Mouse (Mus musculus): Measurements from ENCODE around the gene Ncdn. TPM values are rescaled to one million over a fixed set of nuclear protein-coding genes. Genes with fewer than 3 reads are reported as not detected.
A peak's percentile ranks its signal among the peaks of the same experiment; 100 is the strongest.

The Ncdn gene
- polyA plus RNA-seq, 1 experiment from 2014 or later = 24.5 TPM

DNA sequence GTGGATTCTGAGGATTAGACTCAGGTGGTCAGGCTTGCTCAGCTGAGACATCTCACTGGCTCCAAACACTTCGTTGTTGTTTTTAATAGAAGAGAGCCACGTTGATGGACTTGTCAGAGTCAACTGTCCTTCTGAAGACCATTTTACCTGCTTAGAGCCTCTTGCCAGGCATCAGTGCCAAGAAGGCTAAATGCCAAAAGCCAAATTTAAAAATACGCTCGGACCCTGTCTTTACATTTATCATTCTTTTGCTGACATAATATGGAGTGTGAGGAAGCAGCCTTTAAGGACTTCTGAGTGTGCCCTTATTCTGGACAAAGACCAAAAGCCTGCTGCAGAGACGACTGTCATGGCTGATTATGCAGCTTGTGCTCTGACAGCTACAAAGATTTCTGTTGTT lies 5.1 kb upstream of the Ncdn start:
- WGBS = 88% methylated on average over 5 of the region's 5 CpGs
- no peak overlapping the region for H3K4me3 ChIP-seq (ENCODE audit: low read depth, low read length)

DNA sequence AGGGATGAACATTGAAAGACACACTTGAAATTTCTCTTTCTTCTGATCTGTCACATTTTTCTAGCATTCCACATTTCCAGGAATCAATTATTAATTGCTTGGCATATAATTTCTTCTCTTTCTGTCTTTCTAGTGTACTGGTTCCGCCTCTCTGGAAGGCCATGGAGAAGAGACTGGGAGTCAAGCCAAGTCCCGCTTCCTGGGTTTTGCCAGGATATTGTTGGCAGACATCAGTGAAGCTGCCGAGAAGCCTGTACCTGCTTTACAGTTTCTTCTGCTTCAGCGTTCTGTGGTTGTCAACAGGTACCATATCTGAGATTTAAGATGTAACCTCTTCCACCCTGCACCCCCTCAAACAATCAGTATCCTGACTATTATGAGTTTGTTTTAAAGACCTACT lies 3.5 kb upstream of the Ncdn start:
- Histone ChIP-seq H3K36me3 (ENCODE audit: control insufficient read depth, insufficient read depth, low read length) (no peaks in the 10 kb centered on the region), H3K4me3 (ENCODE audit: low read depth, low read length) (no peak overlapping the region), H3K27me3 (ENCODE audit: control insufficient read depth, insufficient read depth, low read length) (no peaks in the 10 kb centered on the region), H3K4me2 (replicated peaks; ENCODE audit: low read depth, low read length) (no peak overlapping the region), H3K9me3 (ENCODE audit: control insufficient read depth, low read length) (no peaks in the 10 kb centered on the region), H3K9ac (ENCODE audit: low read depth, low read length) (no peak overlapping the region), H3K4me1 (replicated peaks; ENCODE audit: control insufficient read depth, insufficient read depth, low read length) (peaks cover 6% of the 10 kb centered on the region; the same call in 1 of the 2 replicates), H3K27ac (ENCODE audit: low read depth, low read length) (no peak overlapping the region)
- 92% methylated on average over 4 of the region's 4 CpGs for WGBS
- no peak for DNase-seq (ENCODE audit: low spot score)
- ATAC-seq (ENCODE audit: low FRiP score) = no peak

More for the DNA sequence above, 5.1 kb upstream of the Ncdn start:
- ATAC-seq (ENCODE audit: low FRiP score) (no peak), DNase-seq (ENCODE audit: low spot score) (no peak)
- Histone ChIP-seq H3K27me3 (ENCODE audit: control insufficient read depth, insufficient read depth, low read length) (no peaks in the 10 kb centered on the region), H3K4me1 (replicated peaks; ENCODE audit: control insufficient read depth, insufficient read depth, low read length) (0 out of 2 replicates have a peak, but pooled peaks cover 3% of the 10 kb centered on the region), H3K27ac (ENCODE audit: low read depth, low read length) (no peak overlapping the region), H3K9ac (ENCODE audit: low read depth, low read length) (no peak overlapping the region), H3K4me2 (replicated peaks; ENCODE audit: low read depth, low read length) (no peak overlapping the region), H3K36me3 (ENCODE audit: control insufficient read depth, insufficient read depth, low read length) (no peaks in the 10 kb centered on the region), H3K9me3 (ENCODE audit: control insufficient read depth, low read length) (no peaks in the 10 kb centered on the region)

DNA sequence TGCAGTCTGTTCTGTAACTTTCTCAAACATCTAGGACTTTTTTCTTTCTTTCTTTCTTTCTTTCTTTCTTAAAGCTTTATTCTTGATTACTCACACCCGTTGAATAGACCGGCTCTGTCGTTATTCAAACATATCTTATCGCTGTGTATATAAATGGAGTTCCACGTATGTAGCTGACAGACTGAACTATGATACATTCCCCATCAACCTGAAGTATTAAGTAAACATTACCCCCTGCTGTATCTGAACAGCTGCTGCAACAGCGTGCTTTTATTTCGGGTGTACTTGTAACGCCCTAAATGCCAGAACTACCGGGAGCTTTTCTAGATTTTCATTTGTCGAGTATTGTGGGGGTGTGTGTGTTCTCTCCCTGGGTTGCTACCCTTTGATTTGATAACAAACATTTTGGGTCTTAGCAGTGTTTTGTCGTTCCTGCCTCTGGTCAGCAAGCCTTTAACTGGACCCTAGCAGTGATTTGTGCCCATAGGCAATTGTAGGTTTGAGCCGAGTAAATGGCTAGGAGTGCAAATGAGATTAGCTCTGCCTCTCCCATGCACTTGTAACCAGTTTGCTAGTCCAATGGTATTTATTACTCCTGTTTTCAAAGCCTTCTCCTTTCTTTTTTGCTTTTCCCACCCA lies 1.6 kb upstream of the Ncdn start:
- DNase-seq (ENCODE audit: low spot score) = no peak
- Histone ChIP-seq H3K36me3 (ENCODE audit: control insufficient read depth, insufficient read depth, low read length) (no peaks in the 10 kb centered on the region), H3K9ac (ENCODE audit: low read depth, low read length) (no peak overlapping the region), H3K27me3 (ENCODE audit: control insufficient read depth, insufficient read depth, low read length) (no peaks in the 10 kb centered on the region), H3K27ac (ENCODE audit: low read depth, low read length) (no peak overlapping the region), H3K9me3 (ENCODE audit: control insufficient read depth, low read length) (no peaks in the 10 kb centered on the region), H3K4me3 (ENCODE audit: low read depth, low read length) (peak overlapping the region; percentile 66), H3K4me2 (replicated peaks; ENCODE audit: low read depth, low read length) (peak overlapping the region; percentile 94; the same call in 1 of the 2 replicates), H3K4me1 (replicated peaks; ENCODE audit: control insufficient read depth, insufficient read depth, low read length) (peaks cover 9% of the 10 kb centered on the region; the same call in 1 of the 2 replicates)
- 62% methylated on average over 12 of the region's 12 CpGs for WGBS
- no peak for ATAC-seq (ENCODE audit: low FRiP score)

DNA sequence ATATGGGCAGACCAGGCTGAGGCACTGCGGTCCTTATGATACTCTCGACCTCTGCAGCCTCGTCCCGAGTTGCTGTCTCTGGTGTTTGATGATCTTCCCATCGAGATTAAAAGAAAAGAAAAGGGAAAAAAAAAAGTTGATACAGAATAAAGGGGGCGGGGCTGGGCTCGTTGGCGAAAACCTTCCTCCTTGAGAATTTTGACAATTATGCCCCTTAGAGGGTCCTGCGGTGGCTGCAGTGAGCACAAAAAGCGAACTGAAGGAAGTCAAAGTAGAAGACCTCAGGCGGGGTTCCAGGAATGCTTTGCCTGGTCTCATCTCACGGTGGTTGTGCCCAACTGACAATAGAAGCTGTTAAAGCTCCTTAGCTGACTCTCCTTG lies 983 bp upstream of the Ncdn start:
- peak overlapping the region; percentile 94 for H3K27ac ChIP-seq (ENCODE audit: low read depth, low read length)
- H3K36me3 ChIP-seq (ENCODE audit: control insufficient read depth, insufficient read depth, low read length) = no peaks in the 10 kb centered on the region
- peak overlapping the region; percentile 70 for H3K9ac ChIP-seq (ENCODE audit: low read depth, low read length)
- H3K4me3 ChIP-seq (ENCODE audit: low read depth, low read length) = peak overlapping the region; percentile 66
- H3K27me3 ChIP-seq (ENCODE audit: control insufficient read depth, insufficient read depth, low read length) = no peaks in the 10 kb centered on the region
- H3K4me2 ChIP-seq (replicated peaks; ENCODE audit: low read depth, low read length) = peak overlapping the region; percentile 94
- no peak for ATAC-seq (ENCODE audit: low FRiP score)
- WGBS = under 1% methylated on average over 12 of the region's 12 CpGs
- peaks cover 9% of the 10 kb centered on the region; the same call in 1 of the 2 replicates for H3K4me1 ChIP-seq (replicated peaks; ENCODE audit: control insufficient read depth, insufficient read depth, low read length)
- no peak for DNase-seq (ENCODE audit: low spot score)
- H3K9me3 ChIP-seq (ENCODE audit: control insufficient read depth, low read length) = no peaks in the 10 kb centered on the region

DNA sequence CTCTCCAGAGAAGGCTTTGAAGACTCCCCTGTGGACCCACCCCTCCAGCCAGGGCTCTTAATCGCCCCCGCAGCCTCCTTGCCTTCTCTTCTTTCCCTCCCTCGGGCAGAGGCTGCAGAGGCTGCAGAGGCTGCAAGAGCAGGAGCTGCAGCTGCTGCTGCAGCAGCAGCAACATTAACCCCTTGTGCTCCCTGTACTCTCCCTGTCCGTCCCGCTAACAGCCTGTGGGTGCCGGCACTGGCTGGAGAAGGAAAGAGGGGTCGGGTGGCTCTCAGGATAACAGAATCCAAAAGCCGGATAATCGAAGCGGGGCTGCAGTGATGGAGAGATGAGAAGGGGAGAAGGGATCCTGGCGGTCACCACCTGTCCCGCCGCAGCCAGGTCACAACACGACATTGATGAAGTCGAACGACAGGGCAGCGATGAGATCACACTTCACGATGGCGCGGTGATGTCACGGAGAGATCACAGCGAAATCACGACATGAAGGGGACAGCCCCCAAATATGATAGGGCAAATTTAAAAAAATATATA lies 563 bp downstream of the Ncdn start:
- Histone ChIP-seq H3K4me3 (ENCODE audit: low read depth, low read length) (peak overlapping the region; percentile 66), H3K4me2 (replicated peaks; ENCODE audit: low read depth, low read length) (peak overlapping the region; percentile 94), H3K27me3 (ENCODE audit: control insufficient read depth, insufficient read depth, low read length) (no peaks in the 10 kb centered on the region), H3K4me1 (replicated peaks; ENCODE audit: control insufficient read depth, insufficient read depth, low read length) (peaks cover 9% of the 10 kb centered on the region; the same call in 1 of the 2 replicates), H3K36me3 (ENCODE audit: control insufficient read depth, insufficient read depth, low read length) (no peaks in the 10 kb centered on the region), H3K9ac (ENCODE audit: low read depth, low read length) (peak overlapping the region; percentile 61), H3K27ac (ENCODE audit: low read depth, low read length) (peak overlapping the region; percentile 94), H3K9me3 (ENCODE audit: control insufficient read depth, low read length) (no peaks in the 10 kb centered on the region)
- ATAC-seq (ENCODE audit: low FRiP score) (peak; percentile 12), DNase-seq (ENCODE audit: low spot score) (peak; percentile 72)
- under 1% methylated on average over 23 of the region's 23 CpGs for WGBS

DNA sequence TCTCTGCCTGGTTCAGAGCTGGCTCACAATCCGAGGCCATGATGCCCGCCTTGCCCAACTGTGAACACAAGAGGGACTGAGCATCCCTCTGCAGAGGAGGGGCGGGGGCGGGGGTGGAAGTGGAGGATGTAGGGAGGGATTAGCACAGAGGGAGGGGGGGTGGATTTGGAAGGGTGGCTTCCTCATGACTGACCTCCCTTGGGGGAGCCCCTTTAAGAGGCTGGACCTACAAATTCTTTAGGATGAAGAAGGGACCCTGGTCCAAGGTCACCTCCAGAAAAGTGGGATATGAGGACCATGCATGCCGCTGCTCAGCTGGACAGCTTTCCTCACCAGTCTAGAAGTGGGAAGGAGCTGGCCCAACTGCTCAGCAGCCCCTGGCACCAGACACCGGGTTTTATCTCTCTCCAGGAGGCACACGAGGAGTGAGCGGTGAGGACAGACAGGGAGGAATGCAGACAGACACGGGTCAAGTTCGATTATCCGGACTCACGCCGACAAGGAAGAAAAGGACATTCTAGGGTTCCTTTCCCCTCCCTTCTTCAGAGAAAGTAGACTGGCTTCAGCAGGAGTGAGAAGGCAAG lies 1.1 kb downstream of the Ncdn start:
- H3K4me3 ChIP-seq (ENCODE audit: low read depth, low read length) = peak overlapping the region; percentile 66
- H3K9me3 ChIP-seq (ENCODE audit: control insufficient read depth, low read length) = no peaks in the 10 kb centered on the region
- no peak for ATAC-seq (ENCODE audit: low FRiP score)
- 4% methylated on average over 12 of the region's 13 CpGs for WGBS
- H3K27me3 ChIP-seq (ENCODE audit: control insufficient read depth, insufficient read depth, low read length) = no peaks in the 10 kb centered on the region
- no peaks in the 10 kb centered on the region for H3K36me3 ChIP-seq (ENCODE audit: control insufficient read depth, insufficient read depth, low read length)
- DNase-seq (ENCODE audit: low spot score) = no peak
- H3K4me2 ChIP-seq (replicated peaks; ENCODE audit: low read depth, low read length) = peak overlapping the region; percentile 94
- H3K9ac ChIP-seq (ENCODE audit: low read depth, low read length) = peak overlapping the region; percentile 61
- H3K4me1 ChIP-seq (replicated peaks; ENCODE audit: control insufficient read depth, insufficient read depth, low read length) = peaks cover 9% of the 10 kb centered on the region; the same call in 1 of the 2 replicates
- H3K27ac ChIP-seq (ENCODE audit: low read depth, low read length) = peak overlapping the region; percentile 94; the same call in 1 of the 2 replicates

DNA sequence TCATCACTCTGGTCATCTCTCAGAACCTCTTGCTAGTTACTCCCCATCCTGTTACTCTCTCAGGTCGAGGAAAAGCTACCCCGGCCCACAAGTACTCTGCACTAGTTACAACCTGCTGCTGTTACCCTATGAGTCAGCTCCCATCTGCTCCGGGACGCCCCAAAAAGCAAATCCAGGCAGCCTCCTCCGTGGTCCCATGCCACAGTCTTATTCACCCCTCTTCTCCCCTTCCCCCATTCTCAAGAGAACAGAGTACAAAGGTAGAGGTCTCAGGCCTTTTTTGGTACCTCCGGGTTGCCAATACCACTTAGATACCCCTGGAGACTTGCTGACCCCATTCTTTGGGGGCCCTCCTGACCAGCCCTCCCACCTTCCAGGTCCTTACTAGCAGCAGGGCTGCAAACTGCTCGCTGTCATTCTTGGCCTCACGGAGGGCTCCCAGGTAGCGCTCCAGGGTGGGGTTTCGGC lies 1.6 kb downstream of the Ncdn start:
- DNase-seq (ENCODE audit: low spot score) (no peak), ATAC-seq (ENCODE audit: low FRiP score) (no peak)
- Histone ChIP-seq H3K9ac (ENCODE audit: low read depth, low read length) (0 out of 2 replicates have a peak overlapping the region, but pooled peaks have one; percentile 7), H3K36me3 (ENCODE audit: control insufficient read depth, insufficient read depth, low read length) (peaks cover 2% of the 10 kb centered on the region; the same call in 1 of the 2 replicates), H3K4me1 (replicated peaks; ENCODE audit: control insufficient read depth, insufficient read depth, low read length) (peaks cover 9% of the 10 kb centered on the region; the same call in 1 of the 2 replicates), H3K27ac (ENCODE audit: low read depth, low read length) (no peak overlapping the region), H3K4me3 (ENCODE audit: low read depth, low read length) (peak overlapping the region; percentile 66), H3K27me3 (ENCODE audit: control insufficient read depth, insufficient read depth, low read length) (no peaks in the 10 kb centered on the region), H3K9me3 (ENCODE audit: control insufficient read depth, low read length) (no peaks in the 10 kb centered on the region), H3K4me2 (replicated peaks; ENCODE audit: low read depth, low read length) (peak overlapping the region; percentile 94)
- 57% methylated on average over 10 of the region's 10 CpGs for WGBS

DNA sequence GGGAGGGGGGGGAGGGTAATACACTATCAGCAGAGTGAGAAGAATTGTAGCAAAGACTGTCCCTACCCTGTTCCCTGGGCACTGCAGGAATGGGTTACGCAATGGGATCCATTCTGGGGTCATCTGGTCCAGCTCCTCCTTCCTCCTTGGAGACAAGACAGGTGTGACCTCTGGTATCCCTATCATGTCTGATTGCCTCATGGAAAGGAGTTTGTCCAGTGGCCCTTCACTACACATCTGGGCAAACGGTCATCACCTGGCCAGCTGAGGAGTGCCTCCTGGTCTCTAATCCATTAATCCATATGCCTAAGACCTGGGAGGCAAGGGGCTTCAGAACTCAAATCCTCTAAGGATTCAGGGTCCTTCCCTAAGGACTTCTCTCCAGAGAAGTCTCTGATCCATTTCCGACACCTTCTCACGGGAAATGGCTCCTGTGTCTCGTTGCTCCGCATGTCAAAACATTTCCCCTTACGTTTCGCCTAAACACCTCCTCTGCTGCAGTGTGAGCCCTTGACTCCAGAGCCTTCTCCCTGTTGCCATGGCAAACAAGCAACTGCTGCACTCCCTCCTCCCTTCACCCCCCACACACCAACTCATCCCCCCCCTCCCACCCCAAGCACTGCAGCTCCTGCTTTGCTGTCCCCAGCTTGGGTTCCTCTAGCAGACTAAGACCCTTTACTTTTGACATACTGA lies 2.2 kb downstream of the Ncdn start:
- ATAC-seq (ENCODE audit: low FRiP score) (no peak), DNase-seq (ENCODE audit: low spot score) (no peak)
- peaks cover 9% of the 10 kb centered on the region; the same call in 1 of the 2 replicates for H3K4me1 ChIP-seq (replicated peaks; ENCODE audit: control insufficient read depth, insufficient read depth, low read length)
- 84% methylated on average over 8 of the region's 8 CpGs for WGBS
- H3K4me2 ChIP-seq (replicated peaks; ENCODE audit: low read depth, low read length) = no peak overlapping the region; the same call in 1 of the 2 replicates
- H3K4me3 ChIP-seq (ENCODE audit: low read depth, low read length) = no peak overlapping the region
- no peaks in the 10 kb centered on the region for H3K9me3 ChIP-seq (ENCODE audit: control insufficient read depth, low read length)
- H3K9ac ChIP-seq (ENCODE audit: low read depth, low read length) = no peak overlapping the region
- peaks cover 2% of the 10 kb centered on the region; the same call in 1 of the 2 replicates for H3K36me3 ChIP-seq (ENCODE audit: control insufficient read depth, insufficient read depth, low read length)
- H3K27ac ChIP-seq (ENCODE audit: low read depth, low read length) = no peak overlapping the region
- no peaks in the 10 kb centered on the region for H3K27me3 ChIP-seq (ENCODE audit: control insufficient read depth, insufficient read depth, low read length)
